Mouse (Mus musculus) naive thymus-derived CD4-positive, alpha-beta T cell, adult 2 months (primary cell): ENCODE measurements at regions not wholly inside any gene's neighbourhood (a gene's known extent, or its start where the extent isn't known, plus 50 kb on each side); places are given as distances from the start of the nearest gene placed in this dataset.

Experiments used
- DNase-seq: peaks from one replicate; pipeline ENCODE4 v3.0.0-alpha.2; 2011; ENCODE audit warnings: low read depth

DNA sequence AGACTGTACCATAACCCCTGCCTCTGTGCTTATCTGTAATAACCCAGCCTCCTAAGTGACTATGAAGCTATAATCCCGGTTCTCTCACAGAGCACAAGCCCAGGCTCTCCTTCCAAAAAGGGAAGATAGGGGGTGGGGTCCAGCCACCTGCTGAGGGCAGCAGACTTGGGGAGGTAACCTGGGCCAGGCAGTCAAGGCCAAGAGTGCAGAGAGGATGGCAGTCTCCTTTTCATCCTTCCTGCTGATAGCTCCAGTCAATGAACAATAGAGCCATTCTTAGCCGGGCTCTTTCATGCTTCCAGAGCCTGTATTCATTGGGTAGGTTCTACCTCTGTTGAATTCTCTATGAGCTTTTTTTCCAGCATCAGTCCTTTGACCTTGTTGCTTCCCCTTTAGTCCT lies 527.5 kb downstream of the Fgf9 start:
- no peak for DNase-seq

DNA sequence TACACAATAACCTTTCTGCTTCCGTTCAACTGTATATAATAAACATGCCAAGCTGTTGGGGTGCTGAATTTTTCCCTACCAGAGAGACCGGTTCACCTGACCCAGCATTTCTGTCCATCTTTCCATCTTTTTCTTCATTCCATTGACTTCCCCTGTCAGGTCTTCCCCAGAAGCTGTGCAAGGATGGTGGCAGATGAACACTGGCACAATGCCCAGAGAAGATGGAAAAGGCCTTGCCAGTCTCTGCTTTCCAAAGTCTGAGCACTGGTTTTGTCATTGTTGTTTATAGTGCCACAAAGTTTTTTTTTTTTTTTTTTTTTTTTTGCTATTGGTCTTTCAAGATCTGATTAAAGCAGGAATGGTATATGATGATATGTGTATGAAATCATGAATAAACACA lies 526.6 kb downstream of the Fgf9 start:
- DNase-seq, result no peak

DNA sequence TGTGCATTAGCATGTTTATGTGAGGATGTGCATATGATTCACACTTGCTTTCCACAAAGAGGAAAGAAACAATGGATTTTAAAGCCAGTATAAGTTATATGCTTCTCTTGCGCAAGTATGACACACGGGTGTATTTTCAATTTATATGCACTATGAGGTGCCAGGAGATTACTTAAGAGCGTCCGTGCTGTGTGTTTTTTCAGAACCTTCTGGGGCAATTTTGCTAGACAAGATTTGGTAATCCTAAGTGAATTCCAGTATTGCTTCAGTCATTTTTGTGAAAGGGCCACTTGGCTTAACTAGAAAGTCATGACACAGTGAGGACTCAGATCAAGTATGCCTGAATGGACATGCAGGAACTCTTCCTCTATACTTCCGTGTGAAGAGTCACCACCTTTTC lies 511.5 kb downstream of the Fgf9 start:
- no peak for DNase-seq

DNA sequence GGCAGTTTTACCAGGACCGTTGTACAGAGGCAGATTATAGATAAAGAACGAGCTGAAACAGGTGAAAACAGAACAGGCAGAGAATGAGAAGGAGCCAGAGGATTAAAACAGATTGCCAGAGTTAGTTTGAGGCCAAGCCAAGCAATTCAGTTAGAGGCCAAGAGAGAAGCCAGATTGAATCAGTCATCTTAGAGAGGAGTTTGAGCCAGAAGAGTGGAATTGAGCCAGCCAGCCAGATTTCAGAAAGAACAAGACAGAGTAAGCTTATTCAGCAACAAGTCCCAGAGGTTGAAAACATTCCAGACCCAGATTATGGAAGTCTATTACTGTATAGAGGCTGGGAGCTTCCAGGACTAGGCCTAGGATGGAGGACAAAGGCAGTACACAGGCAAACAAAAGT lies 499.7 kb downstream of the Fgf9 start:
- no peak for DNase-seq

DNA sequence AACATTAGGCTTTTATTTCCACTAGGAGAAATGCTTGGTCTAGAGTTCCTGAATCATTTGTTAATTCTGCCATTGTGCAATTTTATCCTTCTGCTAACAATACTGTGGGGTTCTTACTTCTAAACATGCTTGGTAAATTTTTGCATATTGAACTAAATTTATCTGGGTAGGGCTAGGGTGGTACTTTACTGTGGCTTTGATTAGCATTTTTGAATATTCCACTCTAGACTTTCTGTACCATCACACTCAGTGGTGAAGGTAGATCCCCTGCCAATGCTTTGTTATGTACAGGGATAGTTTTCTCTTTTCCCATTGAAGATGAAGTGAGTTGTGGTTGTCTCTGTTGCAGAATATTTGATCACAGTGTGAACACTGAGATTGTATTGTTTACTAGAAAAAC lies 497.1 kb downstream of the Fgf9 start:
- no peak for DNase-seq

DNA sequence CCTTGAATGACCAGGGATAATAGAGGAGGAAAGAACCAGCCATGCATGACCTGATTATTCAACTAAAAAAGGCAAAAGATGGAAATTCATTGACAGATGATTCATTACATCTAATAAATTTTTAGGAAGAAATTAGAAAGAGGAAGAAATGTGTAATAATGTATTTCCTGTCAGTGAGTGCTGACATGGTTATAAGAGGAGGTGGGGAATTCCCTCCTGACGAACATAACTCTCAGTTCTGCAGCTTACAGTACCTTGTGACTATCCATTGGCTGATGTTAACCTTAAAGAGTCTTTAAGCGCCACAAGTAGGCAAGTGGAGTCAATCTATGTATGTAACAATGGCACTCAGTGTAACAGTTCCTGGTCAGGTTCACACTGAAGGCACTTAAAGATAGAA lies 492.7 kb downstream of the Fgf9 start:
- DNase-seq, result no peak

DNA sequence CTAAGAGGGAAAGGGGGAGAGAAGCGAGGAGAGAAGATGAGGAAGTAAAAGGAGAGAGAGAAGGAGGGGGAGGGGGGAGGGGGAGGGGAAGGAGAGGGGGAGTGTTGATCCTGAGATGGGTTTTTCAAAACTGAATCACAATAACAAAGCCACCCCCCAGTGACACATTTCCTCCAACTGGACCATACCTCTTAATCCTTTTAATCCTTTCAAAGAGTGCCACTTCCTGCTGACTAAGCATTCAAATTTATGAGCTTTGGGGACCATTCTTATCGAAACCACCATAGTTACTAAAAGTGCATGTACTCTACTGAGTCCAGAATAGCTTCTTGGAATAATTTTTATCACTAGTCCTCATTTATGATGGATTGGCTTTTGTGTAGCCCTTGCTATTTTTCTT lies 480.4 kb downstream of the Fgf9 start:
- DNase-seq, result no peak

DNA sequence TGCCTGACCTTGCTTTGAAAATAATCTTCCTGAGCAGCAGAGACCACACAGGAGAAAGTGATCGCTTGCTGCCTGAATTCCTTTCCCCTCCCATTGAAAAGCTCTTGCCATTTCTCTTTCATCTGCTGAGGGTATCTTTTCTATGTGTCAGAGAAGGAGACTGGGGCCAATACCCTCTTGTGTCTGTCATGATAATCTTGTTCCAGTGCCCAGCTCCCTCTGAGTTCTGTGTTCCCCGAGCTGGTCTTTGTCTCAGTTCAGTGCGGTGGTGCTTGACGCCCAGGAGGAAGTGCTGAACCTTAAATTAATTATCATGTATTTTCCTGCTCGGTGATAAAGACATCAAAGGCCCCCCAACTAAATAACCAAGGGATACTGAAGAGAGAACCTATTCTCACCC lies 475.4 kb downstream of the Fgf9 start:
- DNase-seq, result no peak

DNA sequence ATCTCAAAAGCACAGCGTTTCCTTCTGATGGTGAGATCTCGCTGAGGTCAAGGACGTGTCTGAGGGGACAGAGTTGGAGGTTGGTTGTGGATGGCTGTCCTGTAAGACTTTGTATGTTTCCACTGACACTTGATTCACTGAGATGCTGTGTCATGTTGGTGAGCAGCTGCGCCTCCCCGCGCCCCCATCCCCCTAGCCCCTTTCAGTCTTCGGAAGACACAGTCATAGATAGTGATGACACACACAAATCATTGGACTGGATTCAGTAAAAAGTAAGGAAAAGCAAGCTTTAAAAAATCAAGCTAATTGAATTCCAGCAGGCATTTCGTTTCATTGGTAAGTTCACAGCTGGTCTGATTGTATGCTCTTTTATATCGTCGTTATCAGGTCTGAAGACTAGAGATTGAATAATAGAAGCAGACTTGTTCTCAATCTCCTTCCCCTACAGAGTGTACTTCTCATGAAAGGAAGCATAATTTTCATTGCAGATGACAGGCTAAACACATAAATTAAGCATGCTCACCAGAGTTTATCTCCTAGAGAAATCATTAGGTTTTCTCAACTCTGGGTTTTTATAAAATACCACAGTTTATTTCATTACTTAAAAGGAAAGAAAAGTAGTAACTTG lies 472.9 kb downstream of the Fgf9 start:
- DNase-seq, result no peak

DNA sequence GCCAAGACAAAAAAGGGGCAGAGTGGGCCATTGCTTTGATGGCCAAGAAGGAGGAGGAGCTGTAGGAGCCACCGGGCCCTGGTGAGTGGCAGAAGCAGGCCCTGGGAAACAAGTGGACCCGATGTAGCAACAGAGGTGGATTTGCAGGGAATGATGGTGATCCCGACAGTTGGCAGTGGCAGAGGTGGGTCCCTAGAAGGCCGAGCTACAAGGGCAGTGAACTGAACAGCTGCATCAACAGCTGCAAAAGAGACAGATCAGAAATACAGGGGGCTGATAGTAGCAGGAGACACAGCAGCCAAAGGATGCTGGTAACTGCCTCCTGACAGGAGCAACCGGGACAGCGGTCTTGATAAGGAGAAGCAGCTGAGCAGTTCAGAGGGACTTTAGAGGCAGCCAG lies 467.8 kb downstream of the Fgf9 start:
- DNase-seq, result no peak

DNA sequence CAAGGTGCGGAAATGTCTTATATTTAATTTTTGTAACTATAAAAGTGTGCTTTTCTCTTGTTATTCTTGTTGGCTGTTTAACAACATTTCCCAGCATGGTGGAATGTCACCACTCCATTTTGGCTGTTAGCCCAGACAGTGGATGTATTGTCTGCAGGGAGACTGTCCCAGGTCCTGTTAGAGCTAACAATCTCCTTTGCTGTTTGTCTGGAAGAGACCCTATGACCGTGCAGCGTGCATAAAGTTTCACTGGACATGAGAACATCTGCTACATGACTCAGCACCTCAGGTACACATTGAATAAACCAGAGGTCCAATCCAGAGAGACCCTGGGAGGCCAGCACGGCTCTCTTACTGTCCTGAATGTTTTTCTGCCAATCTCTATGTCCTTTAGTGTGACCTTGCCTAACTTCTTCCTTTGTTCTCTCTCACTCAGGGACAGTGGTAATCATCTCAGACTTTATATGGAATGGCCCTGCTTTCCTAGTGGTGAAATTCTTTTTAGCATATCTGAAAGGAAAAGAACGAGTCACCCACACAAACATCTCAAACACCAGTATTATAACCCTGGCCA lies 450.7 kb downstream of the Fgf9 start:
- no peak for DNase-seq

DNA sequence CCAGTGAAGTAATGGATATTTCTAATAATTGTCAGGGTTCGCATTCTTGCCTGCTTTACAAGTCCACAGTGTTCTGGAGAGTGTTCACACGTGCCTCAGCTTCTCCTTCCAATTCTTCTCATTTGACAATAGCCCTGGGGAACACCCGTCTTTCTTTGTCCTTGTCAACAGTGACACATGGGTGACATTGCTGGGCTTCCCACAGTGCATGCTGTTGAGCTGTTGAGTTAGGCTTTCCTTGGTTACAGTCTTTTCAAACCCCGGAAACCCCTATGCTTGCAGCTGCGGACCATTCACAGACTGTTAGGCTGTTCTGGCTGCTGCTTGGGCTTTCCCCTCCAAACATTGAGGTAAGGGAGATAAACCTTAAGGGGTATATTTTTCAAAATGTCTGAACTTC lies 450.0 kb downstream of the Fgf9 start:
- DNase-seq, result no peak

DNA sequence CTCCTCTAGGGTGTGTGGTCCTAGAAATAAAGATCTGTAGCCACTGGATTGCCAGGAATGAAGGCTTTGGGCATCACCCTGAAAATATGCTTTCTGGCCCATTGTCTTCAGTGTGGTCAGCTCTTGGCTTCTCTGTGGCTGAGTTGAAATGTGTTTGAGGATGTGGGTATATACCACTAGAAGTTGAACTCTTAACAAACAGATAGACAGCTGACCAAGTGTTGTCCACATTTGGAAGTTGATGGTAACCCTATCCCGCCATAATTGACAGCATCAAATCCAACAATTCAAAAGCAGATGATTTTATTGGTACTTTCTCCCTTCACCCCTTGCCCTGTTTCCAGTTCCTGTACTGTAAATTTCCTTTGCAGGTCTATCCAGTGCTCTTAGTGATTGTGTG lies 448.7 kb downstream of the Fgf9 start:
- DNase-seq, result no peak

DNA sequence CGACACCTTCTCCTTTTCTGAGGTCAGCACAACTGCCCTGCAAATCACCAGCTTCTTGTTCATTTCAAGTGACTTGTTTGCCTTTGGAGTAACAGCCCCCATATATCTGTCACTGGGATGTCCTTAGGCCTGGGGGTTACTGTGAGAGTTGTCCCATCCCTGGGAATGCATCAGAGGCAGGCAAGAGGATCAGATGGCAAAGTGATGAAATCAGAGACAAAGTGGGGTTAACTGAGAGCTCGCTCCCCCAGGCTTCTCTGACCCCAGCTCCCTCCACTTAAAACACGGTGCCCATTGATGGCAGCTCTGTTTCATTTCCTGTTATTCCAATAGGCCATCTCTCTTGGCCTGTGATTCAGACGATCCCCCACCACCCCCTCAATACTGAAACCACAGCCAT lies 446.2 kb downstream of the Fgf9 start:
- DNase-seq, result no peak

DNA sequence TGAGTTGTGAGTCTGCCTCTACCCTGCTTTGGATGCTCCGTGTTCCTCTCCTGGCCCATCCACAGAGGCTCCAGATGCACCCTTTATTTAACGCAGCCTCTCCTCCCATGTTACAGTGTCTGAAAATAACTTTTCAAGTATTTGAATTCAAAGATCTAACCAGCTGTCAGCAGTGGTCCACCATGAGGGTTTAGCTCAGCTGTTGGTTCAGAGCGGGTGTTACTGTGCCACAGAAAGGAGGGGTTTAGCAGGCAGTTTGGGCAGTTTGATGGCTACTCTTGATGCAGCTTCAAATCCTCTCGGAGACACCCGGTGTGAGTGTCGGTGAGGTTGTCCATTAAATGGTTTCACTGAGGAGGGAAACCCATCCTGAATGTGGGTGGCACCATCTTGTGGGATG lies 441.8 kb downstream of the Fgf9 start:
- DNase-seq, result no peak

DNA sequence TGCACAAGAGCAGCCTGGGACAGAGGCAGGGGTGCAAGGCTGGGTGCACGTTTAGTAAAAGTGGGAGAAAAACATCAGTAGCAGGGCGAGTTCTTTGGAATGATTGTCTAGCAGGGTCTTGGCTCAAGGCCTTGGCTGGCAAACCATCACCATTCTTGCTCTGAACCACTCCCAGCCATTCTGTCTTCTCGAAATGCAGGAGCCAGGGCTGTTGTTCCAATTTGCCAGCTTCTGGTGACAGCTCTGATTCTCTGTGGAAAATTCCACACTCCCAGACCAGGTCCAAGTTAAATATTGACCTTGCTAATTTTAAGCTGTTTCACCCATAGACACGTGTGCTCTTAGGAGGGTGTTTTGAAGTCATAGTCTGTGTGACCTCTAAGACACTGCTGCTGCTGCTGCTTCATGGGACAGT lies 441.2 kb downstream of the Fgf9 start:
- no peak for DNase-seq

DNA sequence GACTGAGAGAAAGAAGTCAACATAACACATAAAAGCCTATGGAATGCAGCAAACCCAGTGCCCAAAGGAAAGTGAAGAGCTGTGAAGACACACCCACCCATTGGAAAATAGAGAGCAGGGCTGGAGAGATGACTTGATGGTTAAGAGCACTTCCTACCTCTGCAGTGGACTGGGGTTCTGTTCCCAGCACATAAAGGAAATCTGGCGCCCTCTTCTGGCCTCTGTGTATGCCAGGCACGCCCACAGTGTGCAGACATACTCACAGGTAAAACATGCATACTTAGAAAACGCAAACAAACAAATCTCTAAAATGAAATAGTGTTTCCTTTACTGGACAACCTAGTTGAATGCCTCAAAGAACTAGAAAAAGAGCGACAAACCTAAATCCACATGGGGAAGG lies 440.4 kb downstream of the Fgf9 start:
- no peak for DNase-seq

DNA sequence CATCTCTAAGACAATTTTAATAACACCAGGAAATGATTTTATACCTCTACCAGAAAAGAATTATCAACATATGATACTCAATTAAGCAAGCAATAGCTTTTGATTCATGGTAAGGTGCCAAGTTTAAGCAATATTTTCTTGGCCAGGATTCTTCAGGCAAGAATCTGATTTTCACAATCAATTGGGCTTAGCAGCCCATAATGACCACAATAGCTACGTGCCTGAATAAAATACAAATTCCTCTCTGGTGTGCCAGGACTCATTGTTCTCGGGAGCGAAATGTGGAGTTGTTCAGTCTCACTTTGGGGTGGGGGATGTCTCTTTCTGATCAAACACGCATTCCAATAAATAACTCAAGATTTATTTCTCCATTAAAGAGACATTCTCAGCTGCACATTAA lies 438.8 kb downstream of the Fgf9 start:
- no peak for DNase-seq

DNA sequence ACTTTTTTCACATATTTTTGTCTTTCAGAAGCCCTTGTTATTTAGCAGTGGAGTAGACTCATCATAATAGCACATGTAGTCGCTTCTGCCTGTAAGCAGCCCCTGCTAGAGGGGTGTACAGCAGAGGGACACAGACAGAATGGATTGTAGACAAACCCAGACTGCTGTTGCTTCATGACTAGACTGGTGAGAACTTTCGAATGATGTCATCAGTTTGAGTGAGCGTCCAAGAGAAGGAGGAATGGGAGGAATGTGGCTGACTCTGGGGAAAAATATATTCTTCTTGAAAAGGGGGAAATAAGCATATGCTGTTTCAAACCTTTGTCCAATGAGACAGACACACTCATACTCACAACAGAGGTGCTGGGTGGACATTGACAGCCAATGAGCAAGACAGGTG lies 436.1 kb downstream of the Fgf9 start:
- DNase-seq, result no peak

DNA sequence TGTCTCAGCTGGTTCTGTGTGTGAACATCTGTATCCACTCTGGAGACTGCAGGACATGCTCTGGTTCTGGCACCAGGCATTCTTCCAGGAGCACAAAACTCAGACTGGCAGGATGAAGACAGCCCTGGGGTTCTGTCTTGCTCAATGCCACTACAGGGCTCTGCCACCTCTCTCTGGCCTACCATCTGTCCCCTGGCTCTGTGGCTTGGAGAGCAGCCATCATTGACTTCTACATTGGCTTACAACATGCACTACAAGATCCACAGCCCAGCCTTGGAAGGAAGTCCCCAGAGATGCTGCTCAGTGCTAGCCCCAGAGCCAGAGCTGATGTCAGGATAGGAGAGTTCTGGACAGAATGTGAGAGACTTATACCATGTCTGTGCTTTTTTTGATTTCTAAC lies 435.5 kb downstream of the Fgf9 start:
- DNase-seq, result no peak

DNA sequence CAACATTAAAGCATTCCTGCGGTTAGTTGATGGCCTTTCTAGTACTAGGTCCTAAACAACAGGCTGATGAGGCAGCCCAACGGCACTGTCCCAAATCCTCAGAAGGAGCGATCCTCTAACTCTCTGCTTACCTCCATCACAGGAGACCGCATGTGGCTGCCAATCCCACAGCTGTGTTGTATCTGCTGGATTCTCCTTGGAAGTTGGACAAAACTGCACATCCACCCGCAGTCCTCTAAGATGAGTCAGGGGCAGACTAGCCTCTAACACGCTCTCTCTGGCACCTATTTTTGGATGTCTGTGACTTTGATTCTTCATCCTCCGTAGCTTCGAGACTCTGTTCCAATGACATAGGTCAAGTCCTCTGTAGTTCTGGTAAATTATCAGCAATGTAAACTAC lies 432.5 kb downstream of the Fgf9 start:
- DNase-seq, result no peak

DNA sequence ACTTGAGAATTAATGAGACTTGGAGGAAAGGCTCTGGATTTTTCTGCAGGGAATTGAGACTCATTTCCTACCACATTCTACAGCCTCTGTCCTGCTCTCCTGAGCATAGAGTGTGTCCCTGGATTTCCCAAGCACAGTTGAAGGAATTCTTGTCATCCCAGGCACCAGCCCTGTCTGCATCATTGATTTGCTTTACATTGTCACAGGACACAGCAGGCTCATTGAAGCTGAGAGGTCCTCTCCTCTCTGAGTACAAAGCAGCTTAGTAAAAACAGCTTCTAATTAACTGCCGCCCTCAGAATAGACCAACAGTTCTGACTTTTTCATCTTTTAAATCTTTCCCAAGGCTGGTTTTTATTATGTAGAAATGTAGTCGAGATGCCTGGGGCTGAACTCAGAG lies 429.7 kb downstream of the Fgf9 start:
- no peak for DNase-seq

DNA sequence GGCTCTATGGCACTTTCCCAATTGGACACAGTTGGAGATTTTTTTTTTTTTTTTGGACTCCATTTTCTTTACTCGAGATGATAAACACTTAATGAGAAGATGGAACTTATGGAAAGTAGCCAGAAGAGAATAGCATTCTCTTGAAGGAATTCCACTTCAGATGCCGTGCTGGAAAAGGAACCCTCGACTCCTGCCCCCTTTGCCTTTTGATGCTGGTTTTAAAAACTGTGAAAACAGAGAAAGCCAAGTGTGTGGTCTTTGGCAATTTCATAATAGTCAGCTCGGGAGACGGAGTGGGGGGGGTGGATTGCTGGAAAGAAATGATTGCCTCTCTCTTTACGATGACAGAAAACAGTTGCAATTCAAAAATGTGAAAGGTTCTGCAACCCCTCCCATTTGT lies 429.2 kb downstream of the Fgf9 start:
- no peak for DNase-seq

DNA sequence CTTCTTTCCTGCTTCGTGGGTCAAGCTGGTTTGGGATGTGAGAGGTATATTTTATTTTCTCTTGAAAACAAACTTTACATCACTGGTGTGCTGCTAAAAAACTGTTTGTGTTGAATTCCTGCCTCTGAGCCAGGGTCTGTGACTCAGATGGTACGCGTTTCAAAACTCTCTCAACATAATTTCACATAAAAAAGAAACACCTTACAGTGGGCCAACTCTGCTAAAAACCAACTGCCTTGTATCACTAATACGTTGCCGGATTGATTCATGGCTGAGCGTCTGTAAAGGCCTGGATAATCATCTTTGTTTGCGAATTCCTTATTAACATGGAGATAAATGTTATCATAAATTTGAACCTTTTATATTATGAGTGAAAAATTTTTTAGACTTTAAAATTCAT lies 428.7 kb downstream of the Fgf9 start:
- DNase-seq, result no peak

DNA sequence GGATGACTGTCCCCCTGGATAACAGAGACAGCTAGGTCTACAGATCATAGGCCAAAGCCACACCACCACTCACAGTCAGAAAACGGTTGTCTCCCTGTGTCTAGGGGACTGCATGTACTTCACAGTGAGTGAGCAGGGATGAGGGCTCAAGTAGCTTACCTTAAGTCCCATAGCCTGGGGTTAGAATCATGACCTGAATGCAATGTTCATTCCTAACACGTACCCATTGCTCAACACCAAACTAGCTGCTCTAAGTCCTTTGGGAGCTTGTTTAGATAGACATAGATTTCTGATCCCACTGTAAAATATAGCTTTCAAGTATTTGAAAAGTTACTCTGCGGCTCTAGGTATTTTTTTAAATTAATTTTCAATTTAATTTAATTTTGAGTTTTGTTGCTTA lies 426.6 kb downstream of the Fgf9 start:
- no peak for DNase-seq
